Mouse (Mus musculus) limb, embryonic 10.5 days (tissue): Measurements from ENCODE around the gene Smyd5. TPM values are rescaled to one million over a fixed set of nuclear protein-coding genes. Genes with fewer than 3 reads are reported as not detected.

Source experiments
- DNase-seq: peaks from one replicate; pipeline ENCODE4 v3.0.0-alpha.2; 2017; ENCODE audit warnings: low spot score
- H3K27ac ChIP-seq: fragments of 300-500 bp; sonication (generic); 2 replicates; pipeline ENCODE4 v1.5.1; 2016; ENCODE audit warnings: mild to moderate bottlenecking
- H3K27me3 ChIP-seq: fragments of 300-500 bp; sonication (generic); 2 replicates; pipeline ENCODE4 v1.6.1; 2016; ENCODE audit warnings: low read depth, mild to moderate bottlenecking; ENCODE audit not compliant: poor library complexity, severe bottlenecking
- H3K36me3 ChIP-seq: fragments of 300-500 bp; sonication (generic); 2 replicates; pipeline ENCODE4 v1.6.1; 2016; ENCODE audit warnings: mild to moderate bottlenecking, moderate library complexity
- H3K4me1 ChIP-seq: fragments of 300-500 bp; sonication (generic); 2 replicates; pipeline ENCODE4 v1.6.1; 2016
- H3K4me3 ChIP-seq: fragments of 300-500 bp; sonication (generic); 2 replicates; pipeline ENCODE4 v1.5.1; 2016; ENCODE audit warnings: mild to moderate bottlenecking, moderate library complexity
- H3K9me3 ChIP-seq: fragments of 300-500 bp; sonication (generic); replicated peaks from 2 replicates; pipeline ENCODE4 v1.6.1; 2016; ENCODE audit warnings: mild to moderate bottlenecking
- WGBS: fragments of 180-500 bp; shearing (Covaris S2); methylation state at CpG from one replicate; pipeline ENCODE4 v1.1.7; 2016; 5-methylcytosine and 5-hydroxymethylcytosine counted together
- polyA plus RNA-seq: library from polyadenylated mRNA; unstranded; fragments of >200 nt; fragmentation: Nextera tagmentation; extraction: Ambion mirVana; gene quantifications from 2 replicates; pipeline ENCODE4 v1.2.1, GENCODE M21; 2016

The Smyd5 gene
- polyA plus RNA-seq, 1 experiment from 2014 or later = 88.0 TPM

DNA sequence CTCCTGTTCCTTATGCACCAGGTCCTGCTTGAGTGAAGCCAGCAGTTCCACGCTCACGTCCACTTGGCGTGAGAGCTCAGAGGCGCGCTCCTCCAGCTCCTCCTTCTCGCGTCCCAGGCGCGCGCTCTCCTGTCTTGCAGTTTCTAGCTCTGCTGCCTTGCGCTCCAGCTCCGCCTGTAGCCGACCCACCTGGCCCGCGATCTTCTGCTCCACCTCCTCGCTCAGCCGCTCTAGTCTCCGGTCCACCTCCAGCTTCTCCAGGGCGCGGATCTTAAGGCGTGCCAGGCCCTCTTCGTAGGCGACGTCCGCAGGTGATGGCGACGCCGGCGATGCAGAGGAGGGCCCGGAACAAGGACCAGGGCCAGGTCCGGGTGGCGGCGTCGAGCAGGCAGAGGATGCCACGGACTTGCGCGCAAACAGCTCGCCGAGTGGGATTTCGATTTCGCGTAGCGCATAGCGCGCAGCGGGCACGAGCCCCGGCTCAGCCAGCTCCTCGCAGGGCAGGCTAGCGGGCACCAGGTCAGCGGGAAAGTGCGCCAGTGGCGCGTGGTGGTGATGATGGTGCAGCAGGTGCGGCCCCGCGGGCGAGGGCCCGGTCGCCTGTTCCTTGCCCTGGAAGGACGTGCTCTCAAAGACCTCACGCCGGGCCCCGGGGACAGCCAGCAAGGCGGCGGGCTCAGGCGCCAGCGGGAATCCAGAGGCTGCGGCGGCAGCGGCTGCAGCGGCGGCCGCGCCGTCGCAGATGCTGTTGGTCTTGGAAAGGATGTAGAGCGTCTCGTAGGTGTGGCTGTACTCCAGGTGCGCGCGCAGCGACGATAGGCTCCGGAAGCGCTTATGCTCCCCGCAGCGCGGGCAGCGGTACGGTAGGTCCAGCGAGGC, 52.3 kb downstream of the Smyd5 start:
- Histone ChIP-seq H3K36me3 (peaks cover 9% of the 10 kb centered on the region; the same call in 1 of the 2 replicates), H3K4me1 (peaks cover 37% of the 10 kb centered on the region), H3K27me3 (peaks cover 85% of the 10 kb centered on the region), H3K9me3 (no peaks in the 10 kb centered on the region), H3K27ac (peak overlapping the region; percentile 72), H3K4me3 (peak overlapping the region; percentile 45)
- peak; percentile 73 for DNase-seq
- 3% methylated on average over 92 of the region's 92 CpGs for WGBS

DNA sequence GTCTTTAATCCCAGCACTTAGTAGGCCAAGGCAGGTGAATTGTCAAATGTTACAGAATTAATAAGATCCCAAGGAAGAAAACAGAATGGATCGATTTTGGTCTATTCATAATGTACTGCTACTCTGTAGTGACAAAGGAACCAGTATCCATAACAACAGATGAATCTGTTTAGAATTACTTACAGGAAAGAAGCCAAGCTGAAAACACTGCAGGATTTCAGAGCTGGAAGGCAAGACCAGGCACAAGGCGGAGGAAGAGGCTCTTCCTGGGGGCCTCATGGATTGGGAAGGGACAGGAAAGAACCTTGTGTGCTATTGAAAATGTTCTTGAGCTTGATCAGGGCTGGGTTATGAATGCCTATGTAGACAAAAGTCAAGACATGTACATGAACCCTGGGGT, 53.9 kb downstream of the Smyd5 start:
- Histone ChIP-seq H3K27ac (no peak overlapping the region), H3K4me1 (peaks cover 51% of the 10 kb centered on the region), H3K4me3 (no peak overlapping the region), H3K27me3 (peaks cover 69% of the 10 kb centered on the region), H3K9me3 (no peaks in the 10 kb centered on the region), H3K36me3 (0 out of 2 replicates have a peak, but pooled peaks cover under 1% of the 10 kb centered on the region)
- no peak for DNase-seq
- WGBS = 86% methylated on average over 2 of the region's 2 CpGs

DNA sequence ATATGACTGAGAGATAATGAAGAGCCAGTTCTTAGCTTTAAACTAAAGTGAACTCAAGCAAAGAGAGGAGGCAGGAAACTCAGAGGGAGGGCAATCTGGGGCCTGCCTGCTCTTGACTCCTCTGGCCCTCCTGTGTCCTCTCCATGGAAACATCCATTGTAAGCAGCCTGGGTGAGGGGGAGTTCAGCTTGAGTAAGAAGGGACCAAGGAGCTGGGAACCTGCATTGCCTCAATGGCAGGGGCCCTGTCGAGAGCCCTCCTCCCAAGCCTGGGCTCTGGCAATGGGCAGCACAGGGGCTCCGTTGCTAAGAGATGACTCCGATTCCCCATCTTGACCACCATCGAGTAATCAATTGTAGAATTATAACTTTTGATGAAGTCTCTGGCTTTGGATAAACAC, 56.7 kb downstream of the Smyd5 start:
- 80% methylated on average over 4 of the region's 4 CpGs for WGBS
- no peak overlapping the region for H3K4me3 ChIP-seq
- no peaks in the 10 kb centered on the region for H3K9me3 ChIP-seq
- H3K36me3 ChIP-seq = no peaks in the 10 kb centered on the region
- H3K4me1 ChIP-seq = peaks cover 70% of the 10 kb centered on the region
- H3K27me3 ChIP-seq = peaks cover 41% of the 10 kb centered on the region
- DNase-seq = no peak
- H3K27ac ChIP-seq = peak overlapping the region; percentile 75

DNA sequence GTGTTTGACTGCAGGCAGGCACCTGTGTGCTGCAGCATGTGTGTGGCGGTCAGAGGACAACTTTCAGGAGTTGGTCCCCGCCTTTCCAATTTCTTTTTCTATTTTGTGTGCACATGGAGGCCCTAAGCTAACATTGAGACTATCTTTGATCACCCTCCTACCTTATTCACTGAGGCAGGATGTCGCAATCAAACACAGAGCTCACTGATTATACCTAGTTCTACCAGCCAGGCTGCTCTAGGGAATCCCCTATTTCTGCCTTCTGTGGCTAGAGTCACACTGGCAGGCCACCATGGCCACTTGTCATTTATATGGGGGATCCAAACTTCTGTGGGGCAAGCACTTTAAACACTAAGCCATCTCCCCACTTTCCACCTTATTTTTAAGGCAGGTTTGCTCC, 57.9 kb downstream of the Smyd5 start:
- H3K4me1 ChIP-seq = peaks cover 58% of the 10 kb centered on the region
- peak overlapping the region; percentile 75 for H3K27ac ChIP-seq
- peaks cover 29% of the 10 kb centered on the region for H3K27me3 ChIP-seq
- no peaks in the 10 kb centered on the region for H3K9me3 ChIP-seq
- no peak for DNase-seq
- H3K4me3 ChIP-seq = no peak overlapping the region
- 86% methylated on average over 3 of the region's 3 CpGs for WGBS
- no peaks in the 10 kb centered on the region for H3K36me3 ChIP-seq

DNA sequence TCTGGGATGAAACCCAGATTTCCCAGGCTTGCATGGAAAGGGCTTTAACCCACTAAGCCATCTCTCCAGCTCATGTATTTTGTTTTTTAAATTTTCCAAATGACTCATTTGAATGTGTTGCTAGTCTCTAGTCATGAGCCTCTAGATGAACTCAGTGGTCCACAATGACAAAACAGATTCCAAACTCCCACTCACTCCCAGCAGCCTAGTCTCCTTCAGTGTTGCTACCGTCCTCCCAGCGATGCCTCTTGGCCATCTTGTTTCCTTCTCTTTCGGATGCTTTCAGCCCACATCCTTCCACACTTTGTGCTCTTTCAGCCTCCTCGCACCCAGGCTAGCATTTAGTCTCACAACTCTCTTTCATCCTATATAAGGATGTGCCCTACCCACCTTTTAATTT, 58.5 kb downstream of the Smyd5 start:
- no peaks in the 10 kb centered on the region for H3K9me3 ChIP-seq
- DNase-seq = no peak
- no peak overlapping the region for H3K4me3 ChIP-seq
- H3K27me3 ChIP-seq = peaks cover 23% of the 10 kb centered on the region
- H3K36me3 ChIP-seq = no peaks in the 10 kb centered on the region
- peak overlapping the region; percentile 75 for H3K27ac ChIP-seq
- peaks cover 55% of the 10 kb centered on the region for H3K4me1 ChIP-seq
- WGBS = 85% methylated on average over 4 of the region's 4 CpGs

DNA sequence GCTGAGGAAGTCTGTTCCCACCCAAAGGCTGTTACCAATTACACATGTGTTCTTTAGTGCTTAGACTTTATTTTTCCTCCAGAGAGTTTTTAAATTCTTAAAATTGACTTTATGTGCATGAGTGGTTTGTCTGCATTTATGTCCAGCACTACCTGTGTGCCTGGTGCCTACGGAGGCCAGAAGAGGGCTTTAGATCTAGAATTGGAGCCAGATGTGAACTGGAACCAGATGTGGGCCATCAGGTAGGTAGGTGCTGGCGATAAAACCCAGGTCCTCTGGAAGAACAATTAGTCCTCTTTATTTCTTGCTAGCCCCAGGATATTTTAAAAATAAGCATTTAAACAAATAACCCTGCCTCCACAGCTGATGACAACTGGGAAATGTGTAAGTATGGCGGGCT, 59.8 kb downstream of the Smyd5 start:
- H3K27ac ChIP-seq = peak overlapping the region; percentile 62; the same call in 1 of the 2 replicates
- WGBS = 26% methylated on average over 3 of the region's 3 CpGs
- peak; percentile 79 for DNase-seq
- no peaks in the 10 kb centered on the region for H3K9me3 ChIP-seq
- H3K27me3 ChIP-seq = peaks cover 10% of the 10 kb centered on the region
- no peak overlapping the region for H3K4me3 ChIP-seq
- H3K4me1 ChIP-seq = peaks cover 59% of the 10 kb centered on the region
- H3K36me3 ChIP-seq = no peaks in the 10 kb centered on the region

Other genes starting within 250 kb of the Smyd5 start
- gene Emx1, start 244.6 kb upstream of the Smyd5 start, polyA plus RNA-seq = 1.8 and 3.9 TPM in 2 replicates
- 6.4 and 6.5 TPM in 2 replicates for gene Sfxn5, start 98.6 kb upstream of the Smyd5 start, polyA plus RNA-seq
- 3.2 and 4.3 TPM in 2 replicates for gene Rab11fip5, start 57.4 kb upstream of the Smyd5 start, polyA plus RNA-seq
- not detected in 2 replicates for gene Noto, start 8.1 kb upstream of the Smyd5 start, polyA plus RNA-seq
- gene Cct7, start 19.5 kb downstream of the Smyd5 start, polyA plus RNA-seq = 778 and 852 TPM in 2 replicates
- gene Pradc1, start 20.0 kb downstream of the Smyd5 start, polyA plus RNA-seq = 23.3 and 29.0 TPM in 2 replicates
- gene Fbxo41, start 71.0 kb downstream of the Smyd5 start, polyA plus RNA-seq = 0.87 and 2.0 TPM in 2 replicates
- not detected in 2 replicates for gene Egr4, start 81.6 kb downstream of the Smyd5 start, polyA plus RNA-seq
- gene Alms1, start 155.5 kb downstream of the Smyd5 start, polyA plus RNA-seq = 8.9 and 11.3 TPM in 2 replicates